Mouse (Mus musculus): ENCODE data around the gene Flnb. TPM values are rescaled to one million over a fixed set of nuclear protein-coding genes. Genes with fewer than 3 reads are reported as not detected.

The Flnb gene
- total and polyA plus RNA-seq, 2 experiments from 2014 or later = 4.2 to 32.7 TPM

DNA sequence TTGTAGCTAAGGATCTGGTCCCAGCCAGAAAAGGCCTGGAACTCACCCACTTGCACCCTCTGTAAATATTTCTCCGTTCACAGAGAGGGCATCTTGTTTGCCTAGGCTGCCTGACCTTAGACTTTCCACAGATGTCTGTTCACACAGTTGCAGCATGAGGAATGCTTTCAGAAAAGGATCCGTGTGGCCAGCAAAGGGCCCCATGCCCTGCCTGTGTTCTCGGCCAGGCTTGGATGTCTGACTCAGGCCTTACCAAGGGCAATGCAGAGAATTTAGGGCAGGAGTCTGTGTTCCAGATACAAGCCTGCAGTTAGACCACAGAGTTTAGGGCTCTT lies 126.0 kb downstream of the Flnb start:
- no peak for TF ChIP-seq CTCF (IDR thresholded peaks at IDR 0.05; ENCODE audit: low read depth)
- ATAC-seq = no peak

DNA sequence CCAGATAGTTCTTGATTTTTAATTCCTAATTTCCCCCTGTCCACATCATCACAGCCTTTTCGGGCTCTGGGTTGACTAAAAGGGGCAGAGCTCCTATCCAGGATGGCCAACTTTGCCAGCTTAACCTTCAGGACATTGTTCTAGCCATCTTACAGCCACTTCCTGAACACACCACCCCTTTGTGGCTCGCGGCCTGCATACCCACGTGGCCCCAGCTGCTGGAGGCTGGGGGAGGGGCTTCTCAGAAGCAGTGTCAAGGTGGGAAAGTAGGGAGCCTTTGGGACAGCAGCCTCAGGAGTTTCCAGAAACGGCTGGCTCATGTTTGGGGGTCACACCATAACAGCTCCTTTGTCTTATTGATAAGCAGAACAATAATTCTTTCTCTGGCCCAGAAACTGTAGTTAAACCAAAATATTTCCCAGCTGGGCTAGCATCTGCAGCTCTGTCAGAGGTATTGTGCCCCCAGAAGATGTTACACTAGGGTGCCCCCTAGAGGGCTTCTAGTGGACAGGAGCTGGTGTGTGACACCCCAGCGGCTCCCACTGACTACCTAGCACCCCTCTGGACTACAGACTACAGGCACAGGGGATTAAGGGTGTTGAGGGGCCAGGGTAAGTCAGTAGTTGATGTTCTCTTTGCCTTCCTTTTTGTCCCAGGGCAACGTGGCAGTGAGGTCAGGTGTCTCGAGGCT lies 126.7 kb downstream of the Flnb start:
- Histone ChIP-seq H3K4me2 (ENCODE audit: low read depth, low read length) (no peak overlapping the region), H3K9ac (replicated peaks; ENCODE audit: low read length) (no peak overlapping the region), H3K27ac (0 out of 2 replicates have a peak overlapping the region, but pooled peaks have one; percentile 17), H3K4me1 (ENCODE audit: insufficient read depth, low read length) (peaks cover 5% of the 10 kb centered on the region; the same call in 1 of the 2 replicates), H3K27me3 (ENCODE audit: insufficient read depth, low read length) (no peaks in the 10 kb centered on the region), H3K36me3 (ENCODE audit: insufficient read depth, low read length) (peaks cover 30% of the 10 kb centered on the region; the same call in 1 of the 2 replicates), H3K4me3 (ENCODE audit: low read length) (no peak overlapping the region), H3K9me3 (ENCODE audit: low read length) (no peaks in the 10 kb centered on the region)
- TF ChIP-seq CTCF (IDR thresholded peaks at IDR 0.05; ENCODE audit: low read depth) = peak; percentile 36; the same call in 1 of the 2 replicates
- DNase-seq (ENCODE audit: low spot score) (no peak), ATAC-seq (no peak)
- WGBS = 64% methylated on average over 8 of the region's 8 CpGs

More for the DNA sequence above, 126.0 kb downstream of the Flnb start:
- Histone ChIP-seq H3K9ac (replicated peaks; ENCODE audit: low read length) (no peak overlapping the region), H3K4me3 (ENCODE audit: low read length) (no peak overlapping the region), H3K27ac (peak overlapping the region; percentile 17; the same call in 1 of the 2 replicates), H3K36me3 (ENCODE audit: insufficient read depth, low read length) (peaks cover 30% of the 10 kb centered on the region), H3K4me1 (ENCODE audit: insufficient read depth, low read length) (peaks cover 5% of the 10 kb centered on the region; the same call in 1 of the 2 replicates), H3K4me2 (ENCODE audit: low read depth, low read length) (no peak overlapping the region), H3K27me3 (ENCODE audit: insufficient read depth, low read length) (no peaks in the 10 kb centered on the region), H3K9me3 (ENCODE audit: low read length) (no peaks in the 10 kb centered on the region)
- DNase-seq (ENCODE audit: low spot score) = no peak
- 45% methylated on average over 3 of the region's 3 CpGs for WGBS

DNA sequence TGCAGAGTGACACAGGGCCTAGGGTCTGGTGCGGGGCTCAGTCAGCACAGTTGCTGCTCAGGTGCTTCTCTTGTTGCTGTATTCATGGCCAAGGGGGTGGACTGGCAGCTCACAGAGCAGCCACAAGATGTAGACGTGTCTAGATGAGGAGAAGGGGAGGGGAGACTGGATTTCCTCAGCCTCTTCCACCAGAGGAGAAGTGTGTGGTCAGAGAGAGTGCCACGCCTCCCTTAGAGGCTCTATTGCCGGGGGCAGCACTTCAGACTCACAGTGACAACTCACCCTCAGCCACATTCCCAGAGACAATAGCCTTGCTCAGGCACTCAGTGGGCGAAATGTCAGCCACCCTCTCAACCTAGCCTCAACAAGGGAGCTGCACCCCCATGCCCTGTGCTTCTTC lies 127.5 kb downstream of the Flnb start:
- ATAC-seq (no peak), DNase-seq (ENCODE audit: low spot score) (no peak)
- Histone ChIP-seq H3K27me3 (ENCODE audit: insufficient read depth, low read length) (no peaks in the 10 kb centered on the region), H3K4me3 (ENCODE audit: low read length) (no peak overlapping the region), H3K4me1 (ENCODE audit: insufficient read depth, low read length) (peaks cover 5% of the 10 kb centered on the region; the same call in 1 of the 2 replicates), H3K36me3 (ENCODE audit: insufficient read depth, low read length) (peaks cover 34% of the 10 kb centered on the region; the same call in 1 of the 2 replicates), H3K4me2 (ENCODE audit: low read depth, low read length) (no peak overlapping the region), H3K9me3 (ENCODE audit: low read length) (no peaks in the 10 kb centered on the region), H3K27ac (no peak overlapping the region), H3K9ac (replicated peaks; ENCODE audit: low read length) (no peak overlapping the region)
- no peak for TF ChIP-seq CTCF (IDR thresholded peaks at IDR 0.05; ENCODE audit: low read depth)
- whole genome bisulfite sequencing = 73% methylated on average over 5 of the region's 5 CpGs

DNA sequence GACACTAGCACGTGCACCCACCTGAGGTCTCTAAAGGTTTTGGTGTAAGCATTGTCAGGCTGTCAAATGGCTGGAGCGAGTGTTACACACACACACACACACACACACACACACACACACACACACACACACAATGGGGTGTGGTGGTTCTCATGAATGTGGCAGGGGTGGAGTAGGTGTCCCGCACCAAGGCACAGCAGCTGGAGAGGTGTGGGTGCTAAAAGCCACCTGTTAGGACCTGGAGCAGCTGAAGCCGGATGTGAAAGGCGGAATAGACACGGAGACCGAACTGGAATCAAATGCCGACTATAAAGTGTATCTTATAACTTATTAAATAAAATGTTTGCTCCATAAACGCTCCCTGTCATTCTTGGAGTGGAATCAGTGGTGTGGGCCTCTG lies 133.5 kb downstream of the Flnb start:
- no peak overlapping the region for H3K4me3 ChIP-seq (ENCODE audit: low read length)
- H3K4me1 ChIP-seq (ENCODE audit: insufficient read depth, low read length) = no peaks in the 10 kb centered on the region
- 91% methylated on average over 9 of the region's 9 CpGs for WGBS
- no peak overlapping the region for H3K27ac ChIP-seq
- no peak for TF ChIP-seq CTCF (IDR thresholded peaks at IDR 0.05; ENCODE audit: low read depth)
- H3K9me3 ChIP-seq (ENCODE audit: low read length) = no peaks in the 10 kb centered on the region
- H3K27me3 ChIP-seq (ENCODE audit: insufficient read depth, low read length) = no peaks in the 10 kb centered on the region
- ATAC-seq = no peak
- no peak overlapping the region for H3K9ac ChIP-seq (replicated peaks; ENCODE audit: low read length)
- DNase-seq (ENCODE audit: low spot score) = no peak
- peaks cover 14% of the 10 kb centered on the region; the same call in 1 of the 2 replicates for H3K36me3 ChIP-seq (ENCODE audit: insufficient read depth, low read length)
- H3K4me2 ChIP-seq (ENCODE audit: low read depth, low read length) = no peak overlapping the region

DNA sequence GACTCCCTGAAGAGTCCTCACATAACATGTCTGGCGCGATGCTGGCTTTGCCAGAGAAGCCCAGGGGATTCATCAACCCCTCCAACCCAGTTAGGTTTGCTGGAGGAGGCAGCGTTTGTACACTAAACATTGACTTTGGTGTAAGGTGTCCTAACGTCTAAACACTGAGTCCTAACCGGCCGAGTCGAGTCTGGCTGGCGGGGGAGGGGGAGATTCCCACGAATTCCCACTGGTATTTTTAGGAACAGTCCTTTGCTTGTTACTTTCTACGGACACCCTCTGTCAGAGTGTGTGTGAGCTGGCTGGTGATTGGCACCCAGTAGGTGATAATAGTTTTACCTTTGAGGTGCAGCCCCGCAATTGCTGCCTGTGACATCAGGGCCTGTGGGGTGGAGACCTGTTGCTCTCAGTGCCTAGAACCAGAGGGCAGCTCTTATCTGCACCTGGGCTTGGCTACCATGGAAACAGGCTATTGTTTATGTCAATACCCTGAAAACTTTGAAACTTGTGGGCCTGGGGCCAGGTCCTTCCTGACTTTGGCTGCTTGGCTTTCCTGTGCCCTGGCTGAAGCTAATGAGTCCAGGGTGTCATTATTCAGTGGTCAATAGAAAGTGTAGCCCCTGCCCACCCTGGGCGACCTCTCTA lies 135.0 kb downstream of the Flnb start:
- ATAC-seq = no peak
- peak overlapping the region; percentile 36; the same call in 1 of the 2 replicates for H3K27ac ChIP-seq
- H3K4me3 ChIP-seq (ENCODE audit: low read length) = no peak overlapping the region
- TF ChIP-seq CTCF (IDR thresholded peaks at IDR 0.05; ENCODE audit: low read depth) = no peak
- no peak overlapping the region for H3K9ac ChIP-seq (replicated peaks; ENCODE audit: low read length)
- H3K9me3 ChIP-seq (ENCODE audit: low read length) = no peaks in the 10 kb centered on the region
- DNase-seq (ENCODE audit: low spot score) = no peak
- H3K4me1 ChIP-seq (ENCODE audit: insufficient read depth, low read length) = no peaks in the 10 kb centered on the region
- no peaks in the 10 kb centered on the region for H3K27me3 ChIP-seq (ENCODE audit: insufficient read depth, low read length)
- H3K36me3 ChIP-seq (ENCODE audit: insufficient read depth, low read length) = peaks cover 13% of the 10 kb centered on the region; the same call in 1 of the 2 replicates
- WGBS = 37% methylated on average over 12 of the region's 12 CpGs
- H3K4me2 ChIP-seq (ENCODE audit: low read depth, low read length) = no peak overlapping the region

DNA sequence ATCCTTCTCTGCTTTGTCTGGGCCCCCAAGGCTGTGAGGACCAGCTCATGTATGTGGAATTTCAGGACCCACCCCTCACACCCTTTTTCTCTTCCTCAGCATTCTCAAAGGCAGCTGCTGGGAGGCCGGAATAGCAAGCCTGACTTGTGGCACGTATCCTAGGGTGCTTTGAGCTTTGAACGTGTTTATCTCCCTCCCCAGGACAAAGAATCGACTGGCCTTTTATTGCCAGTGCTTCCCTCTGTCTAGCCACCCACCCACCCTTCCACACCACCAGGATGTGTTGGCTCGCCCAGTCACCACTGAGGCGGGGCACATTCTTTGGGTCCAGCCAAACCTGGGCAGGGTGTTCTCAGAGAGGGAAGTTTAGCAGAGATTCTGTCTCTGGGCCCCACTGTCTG lies 136.3 kb downstream of the Flnb start:
- Histone ChIP-seq H3K4me1 (ENCODE audit: insufficient read depth, low read length) (no peaks in the 10 kb centered on the region), H3K9me3 (ENCODE audit: low read length) (no peaks in the 10 kb centered on the region), H3K36me3 (ENCODE audit: insufficient read depth, low read length) (peaks cover 13% of the 10 kb centered on the region; the same call in 1 of the 2 replicates), H3K27ac (no peak overlapping the region), H3K9ac (replicated peaks; ENCODE audit: low read length) (no peak overlapping the region), H3K27me3 (ENCODE audit: insufficient read depth, low read length) (no peaks in the 10 kb centered on the region), H3K4me2 (ENCODE audit: low read depth, low read length) (no peak overlapping the region), H3K4me3 (ENCODE audit: low read length) (no peak overlapping the region)
- no peak for DNase-seq (ENCODE audit: low spot score)
- TF ChIP-seq CTCF (IDR thresholded peaks at IDR 0.05; ENCODE audit: low read depth) = no peak
- 34% methylated on average over 6 of the region's 6 CpGs for WGBS
- no peak for ATAC-seq

DNA sequence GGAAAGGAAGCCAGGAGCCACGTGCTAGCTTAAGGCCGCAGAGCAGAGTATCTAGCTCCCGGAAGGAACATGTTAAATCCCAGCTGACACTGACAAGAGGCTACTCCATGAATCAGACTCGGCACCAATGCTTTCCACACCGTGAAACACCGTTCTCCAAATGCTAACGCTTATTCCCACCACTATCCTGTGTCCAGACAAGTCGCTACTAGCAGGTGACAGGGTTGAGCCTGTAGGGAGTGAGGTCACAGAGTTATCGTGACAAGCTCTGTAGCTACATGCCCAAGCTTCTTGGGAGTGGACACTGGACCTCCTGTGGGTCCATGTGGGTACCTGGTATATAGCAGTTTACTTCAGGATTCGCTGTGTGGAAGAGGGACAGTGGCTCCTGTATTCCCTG lies 138.7 kb downstream of the Flnb start:
- TF ChIP-seq CTCF (IDR thresholded peaks at IDR 0.05; ENCODE audit: low read depth) = no peak
- Histone ChIP-seq H3K4me2 (ENCODE audit: low read depth, low read length) (no peak overlapping the region), H3K36me3 (ENCODE audit: insufficient read depth, low read length) (no peaks in the 10 kb centered on the region), H3K9ac (replicated peaks; ENCODE audit: low read length) (no peak overlapping the region), H3K27me3 (ENCODE audit: insufficient read depth, low read length) (no peaks in the 10 kb centered on the region), H3K9me3 (ENCODE audit: low read length) (no peaks in the 10 kb centered on the region), H3K4me1 (ENCODE audit: insufficient read depth, low read length) (no peaks in the 10 kb centered on the region), H3K27ac (no peak overlapping the region), H3K4me3 (ENCODE audit: low read length) (no peak overlapping the region)
- ATAC-seq (no peak), DNase-seq (ENCODE audit: low spot score) (no peak)
- WGBS = 80% methylated on average over 10 of the region's 10 CpGs
